Mouse (Mus musculus): ENCODE results near the gene Clcnkb. TPM values are rescaled to one million over a fixed set of nuclear protein-coding genes. Genes with fewer than 3 reads are reported as not detected.

Clcnkb gene
- total and polyA plus RNA-seq, 3 experiments, result 0.08 to 0.51 (median 0.24) TPM

GRCm38 (mm10) chr4:141444451-141445327, 28.9 kb upstream of the Clcnkb start, which contains the start of gene Zbtb17:
Gene Zbtb17 (plus strand): TSS chr4:141444654.
- DNase-seq (ENCODE audit: extremely low read depth), result peak; percentile 87
- Histone ChIP-seq H3K9ac (ENCODE audit: insufficient read depth, low read depth) (peak within 1 kb of the TSS; percentile 93), H3K4me1 (ENCODE audit: control insufficient read depth in 1 of 2, insufficient read depth in 2 of 2) (peaks cover 9 to 22% of the 10 kb centered on the region in 2 experiments), H3K4me2 (ENCODE audit: insufficient read depth, low read depth, poor library complexity, severe bottlenecking) (peak within 1 kb of the TSS; percentile 88), H3K36me3 (replicated peaks in 1 of 2; ENCODE audit: control insufficient read depth in 1 of 2, insufficient read depth in 1 of 2, low read length in 1 of 2) (peaks cover 20 to 36% of the 10 kb centered on the region in 2 experiments), H3K4me3 (replicated peaks in 1 of 3; ENCODE audit: low read depth in 2 of 3, low read length in 2 of 3, poor library complexity in 1 of 3) (peak within 1 kb of the TSS; percentile 75 to 90 (median 76)), H3K27ac (ENCODE audit: insufficient read depth, low read depth) (peak within 1 kb of the TSS; percentile 2; the same call in 1 of the 2 replicates), H3K9me3 (replicated peaks; ENCODE audit: low read length) (no peaks in the 10 kb centered on the region), H3K27me3 (replicated peaks) (peaks cover 3% of the 10 kb centered on the region), H3K79me2 (replicated peaks; ENCODE audit: control insufficient read depth, extremely low read depth, insufficient read depth, poor library complexity, severe bottlenecking) (peaks cover 12% of the 10 kb centered on the region)
- TF ChIP-seq ZMIZ1 (IDR thresholded peaks at IDR 0.05; ENCODE audit: low read depth, low read length), result peak; percentile 58
- TF ChIP-seq ELF1 (IDR thresholded peaks at IDR 0.05; ENCODE audit: low read depth, low read length), result peak; percentile 99
- TF ChIP-seq RCOR1 (conservative IDR thresholded peaks at IDR 0.05; ENCODE audit: low read depth, low read length), result 0 out of 2 replicates have a peak, but pooled peaks have one; percentile 62
- no peak for TF ChIP-seq CHD1 (IDR thresholded peaks at IDR 0.05; ENCODE audit: low read depth, low read length)
- TF ChIP-seq MYC (IDR thresholded peaks at IDR 0.05; ENCODE audit: low read depth, low read length), result peak; percentile 46; the same call in 1 of the 2 replicates
- peak; percentile 68 for TF ChIP-seq MEF2A (IDR thresholded peaks at IDR 0.05; ENCODE audit: borderline replicate concordance, low read depth, low read length)
- peak; percentile 89 for TF ChIP-seq POLR2A (IDR thresholded peaks at IDR 0.05; ENCODE audit: low read depth, low read length)
- TF ChIP-seq USF2 (conservative IDR thresholded peaks at IDR 0.05; ENCODE audit: low read depth, low read length), result no peak
- TF ChIP-seq SMC3 (IDR thresholded peaks at IDR 0.05; ENCODE audit: low read depth, low read length), result no peak
- peak; percentile 79 for TF ChIP-seq CHD2 (IDR thresholded peaks at IDR 0.05; ENCODE audit: low read length)
- peak; percentile 88 for TF ChIP-seq NELFE (IDR thresholded peaks at IDR 0.05; ENCODE audit: low read depth, low read length)
- peak; percentile 78; the same call in 1 of the 2 replicates for TF ChIP-seq POLR2AphosphoS2 (IDR thresholded peaks at IDR 0.05; ENCODE audit: low read depth, low read length)
- no peak for TF ChIP-seq RAD21 (IDR thresholded peaks at IDR 0.05; ENCODE audit: low read depth, low read length)
- TF ChIP-seq NRF1 (IDR thresholded peaks at IDR 0.05; ENCODE audit: low read depth, low read length), result peak; percentile 97
- TF ChIP-seq JUN (IDR thresholded peaks at IDR 0.05; ENCODE audit: insufficient read depth, low read depth, low read length), result no peak
- TF ChIP-seq ZNF384 (IDR thresholded peaks at IDR 0.05; ENCODE audit: low read depth, low read length), result no peak
- TF ChIP-seq ZKSCAN1 (IDR thresholded peaks at IDR 0.05; ENCODE audit: borderline replicate concordance, low read depth, low read length), result no peak
- TF ChIP-seq IRF4 (IDR thresholded peaks at IDR 0.05; ENCODE audit: low read depth, low read length), result peak; percentile 59; the same call in 1 of the 2 replicates
- peak; percentile 70 for TF ChIP-seq MXI1 (IDR thresholded peaks at IDR 0.05; ENCODE audit: low read depth, low read length)
- peak; percentile 83 for TF ChIP-seq TBP (conservative IDR thresholded peaks at IDR 0.05; ENCODE audit: low read depth, low read length)
- peak; percentile 93 for TF ChIP-seq TCF12 (IDR thresholded peaks at IDR 0.05; ENCODE audit: low read depth, low read length)
- TF ChIP-seq ZC3H11A (IDR thresholded peaks at IDR 0.05; ENCODE audit: low read depth, low read length), result no peak
- peak; percentile 99 for TF ChIP-seq HCFC1 (IDR thresholded peaks at IDR 0.05; ENCODE audit: low read depth, low read length)
- TF ChIP-seq E2F4 (IDR thresholded peaks at IDR 0.05; ENCODE audit: insufficient replicate concordance, low read depth, low read length), result no peak
- TF ChIP-seq MAX (IDR thresholded peaks at IDR 0.05; ENCODE audit: low read length), result peak; percentile 66; the same call in 1 of the 2 replicates
- no peak for TF ChIP-seq MAZ (IDR thresholded peaks at IDR 0.05; ENCODE audit: low read depth, low read length)
- TF ChIP-seq CTCF (conservative IDR thresholded peaks at IDR 0.05 in 1 of 2, IDR thresholded peaks at IDR 0.05 in 1 of 2; ENCODE audit: low read depth in 2 of 2, low read length in 2 of 2), result no peak
- TF ChIP-seq BHLHE40 (IDR thresholded peaks at IDR 0.05; ENCODE audit: low read depth, low read length), result peak; percentile 38; the same call in 1 of the 2 replicates
- 0 out of 2 replicates have a peak, but pooled peaks have one; percentile 58 for TF ChIP-seq UBTF (IDR thresholded peaks at IDR 0.05; ENCODE audit: low read depth, low read length)
- TF ChIP-seq MAFK (IDR thresholded peaks at IDR 0.05; ENCODE audit: insufficient replicate concordance, low read length), result no peak
- 0 out of 2 replicates have a peak, but pooled peaks have one; percentile 18 for TF ChIP-seq ETS1 (conservative IDR thresholded peaks at IDR 0.05; ENCODE audit: low read depth, low read length)
- no peak for TF ChIP-seq USF1 (IDR thresholded peaks at IDR 0.05; ENCODE audit: low read depth, low read length)
- TF ChIP-seq PAX5 (IDR thresholded peaks at IDR 0.05; ENCODE audit: low read length), result no peak
- no peak for TF ChIP-seq EP300 (IDR thresholded peaks at IDR 0.05; ENCODE audit: low read length)
- peak; percentile 95 for TF ChIP-seq SIN3A (IDR thresholded peaks at IDR 0.05; ENCODE audit: low read length)
- peak; percentile 98 for TF ChIP-seq KAT2A (IDR thresholded peaks at IDR 0.05; ENCODE audit: insufficient replicate concordance, low read length)
- TF ChIP-seq GABPA (IDR thresholded peaks at IDR 0.05; ENCODE audit: insufficient replicate concordance, low read depth, low read length), result peak; percentile 80; the same call in 1 of the 2 replicates
- in situ Hi-C loops (cut with MboI; ENCODE audit: low pct_ligation_motif_present, low pct_unique_long_range_greater_than_20kb, low sequenced_read_pairs), result loop anchor here (5.0 kb wide), 1 partner anchor 32 kb away; no protein-coding TSS in a partner anchor
- dilution Hi-C loops (cut with MboI; ENCODE audit: extremely low pct_ligation_motif_present, extremely low pct_unique_long_range_greater_than_20kb, low sequenced_read_pairs), result no loop called here

All from CH12.LX (cell line).